Mouse (Mus musculus) mouse trophoblast stem cell (cell line): ENCODE results near the gene Atp2b2.

Experiments
- in situ Hi-C, 2 experiments: fragments of 300-500 bp; cut with MseI, MboI; formaldehyde crosslinking; loops; 2 replicates in 1 of 2; 3 replicates in 1 of 2; pipeline ENCODE4 v1.15.1; 2025

Atp2b2 gene

GRCm38 (mm10) chr6:114013801-114014200 is 28.6 kb downstream of the Atp2b2 start:
- in situ Hi-C loops = no loop called here

GRCm38 (mm10) chr6:114012834-114013233 is 29.6 kb downstream of the Atp2b2 start:
- in situ Hi-C loops = no loop called here

- in situ Hi-C loops = no loop called here
Observed at GRCm38 (mm10) chr6:114011976-114012375, 30.4 kb downstream of the Atp2b2 start.

- in situ Hi-C loops = no loop called here
Observed at GRCm38 (mm10) chr6:114003796-114004195, 38.6 kb downstream of the Atp2b2 start.

GRCm38 (mm10) chr6:114000928-114001327 is 41.5 kb downstream of the Atp2b2 start:
- in situ Hi-C loops = no loop called here

GRCm38 (mm10) chr6:114000304-114000703 is 42.1 kb downstream of the Atp2b2 start:
- in situ Hi-C loops = no loop called here

DNA sequence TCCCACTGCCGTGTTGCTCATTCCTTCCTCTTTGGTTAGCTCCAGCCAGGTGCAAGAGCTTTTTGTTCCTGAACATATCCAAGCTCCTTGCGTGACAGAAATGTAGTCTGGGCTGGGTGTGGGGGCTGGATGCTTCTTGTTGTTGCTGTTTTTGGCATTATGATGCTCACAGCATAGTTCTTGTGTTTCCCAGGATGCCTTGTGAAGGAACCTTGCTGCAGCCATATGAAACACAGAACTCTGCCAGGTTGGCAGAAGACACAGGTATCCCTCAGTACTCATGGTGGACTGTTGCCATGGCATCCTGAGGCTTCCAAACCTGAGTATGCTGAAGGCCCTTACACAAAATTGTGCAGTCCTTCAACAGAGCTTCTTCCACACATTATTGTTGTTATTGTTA is 44.0 kb downstream of the Atp2b2 start:
- in situ Hi-C loops = no loop called here

DNA sequence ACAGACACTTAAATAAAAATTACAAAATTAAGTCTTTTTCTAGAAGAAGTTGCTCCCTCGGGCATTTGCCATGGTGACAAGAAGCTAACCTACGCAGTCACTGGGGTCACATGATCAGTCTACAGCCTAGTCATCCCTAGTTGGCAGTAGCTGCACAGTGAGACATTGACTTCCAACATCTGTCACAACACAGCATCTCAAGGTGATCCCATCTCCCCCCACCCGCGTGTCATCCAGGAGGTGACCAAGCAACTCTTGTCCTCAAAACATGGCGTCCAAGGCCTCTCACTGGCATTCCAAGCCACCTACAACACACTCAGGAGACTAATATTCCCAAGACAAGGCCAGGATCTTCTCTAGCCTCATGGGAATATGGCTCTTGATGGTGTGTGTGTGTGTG is 48.2 kb downstream of the Atp2b2 start:
- in situ Hi-C loops = no loop called here

DNA sequence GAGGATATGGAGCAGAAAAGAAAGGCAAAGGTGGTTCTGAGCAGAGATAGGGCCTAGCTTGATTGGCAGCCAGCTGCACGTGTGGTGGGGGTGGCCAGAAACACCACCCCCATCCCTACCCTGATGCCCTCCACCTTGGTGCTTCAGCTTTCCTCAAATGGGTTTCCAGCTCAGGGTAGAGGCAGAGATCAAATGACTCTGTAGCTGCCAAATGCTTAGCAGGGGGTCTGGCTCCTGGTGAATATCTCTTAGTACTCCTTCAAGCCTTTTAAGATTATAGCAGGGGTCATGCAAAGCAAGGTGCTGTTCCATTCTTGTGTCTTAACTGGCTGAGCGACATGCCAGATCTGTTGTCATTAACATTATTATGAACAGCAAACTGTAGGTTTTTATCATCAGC is 50.3 kb downstream of the Atp2b2 start:
- in situ Hi-C loops = no loop called here

- in situ Hi-C loops = no loop called here
Observed at GRCm38 (mm10) chr6:113991482-113991881, 50.9 kb downstream of the Atp2b2 start.

GRCm38 (mm10) chr6:113990044-113990443 is 52.4 kb downstream of the Atp2b2 start:
- in situ Hi-C loops = no loop called here

GRCm38 (mm10) chr6:113988521-113988920 is 53.9 kb downstream of the Atp2b2 start:
- in situ Hi-C loops = no loop called here

- in situ Hi-C loops = no loop called here
Observed at GRCm38 (mm10) chr6:113986671-113987070, 55.7 kb downstream of the Atp2b2 start.

DNA sequence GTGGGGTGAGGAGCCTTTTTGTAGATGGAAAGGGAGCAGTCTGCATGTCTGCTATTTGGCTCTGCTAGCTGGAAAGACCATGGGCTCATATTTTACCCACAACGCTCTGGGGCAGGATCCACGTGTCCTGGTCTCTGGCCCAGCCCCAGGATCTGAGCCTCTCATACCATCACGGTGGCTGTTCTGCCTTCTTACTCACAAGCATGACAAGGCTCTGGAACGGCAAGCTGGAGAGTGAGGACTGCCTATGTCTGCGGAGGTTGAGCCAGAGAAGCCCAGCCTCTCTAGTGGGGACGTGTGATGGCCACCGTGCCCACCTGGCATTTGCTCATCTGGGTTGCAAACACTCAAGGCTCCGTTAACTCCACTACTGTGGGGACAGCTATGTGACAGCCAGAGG is 63.7 kb downstream of the Atp2b2 start:
- in situ Hi-C loops = no loop called here

- in situ Hi-C loops = no loop called here
Observed at GRCm38 (mm10) chr6:113978091-113978650, 64.2 kb downstream of the Atp2b2 start.

DNA sequence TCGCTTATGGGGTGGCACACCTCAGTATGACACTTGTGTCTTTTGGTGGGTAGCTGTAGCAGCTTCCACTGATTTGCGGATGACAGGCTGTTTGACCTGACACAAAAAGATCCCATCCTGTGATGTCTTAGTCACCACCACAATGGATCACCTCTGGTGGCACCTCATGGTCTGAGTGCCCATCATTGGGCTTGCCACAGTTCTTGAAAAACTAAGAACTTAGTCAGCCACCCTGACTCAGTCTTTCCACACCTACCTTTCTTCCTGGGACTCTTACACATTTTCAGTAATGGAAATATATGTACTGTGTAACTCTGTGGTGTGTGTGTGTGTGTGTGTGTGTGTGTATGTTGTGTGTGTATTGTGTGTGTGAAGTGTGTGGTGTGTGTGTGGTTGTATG is 71.5 kb downstream of the Atp2b2 start:
- in situ Hi-C loops = no loop called here

GRCm38 (mm10) chr6:113970464-113970863 is 71.9 kb downstream of the Atp2b2 start:
- in situ Hi-C loops = no loop called here

- in situ Hi-C loops = no loop called here
Observed at GRCm38 (mm10) chr6:113969751-113970150, 72.7 kb downstream of the Atp2b2 start.

DNA sequence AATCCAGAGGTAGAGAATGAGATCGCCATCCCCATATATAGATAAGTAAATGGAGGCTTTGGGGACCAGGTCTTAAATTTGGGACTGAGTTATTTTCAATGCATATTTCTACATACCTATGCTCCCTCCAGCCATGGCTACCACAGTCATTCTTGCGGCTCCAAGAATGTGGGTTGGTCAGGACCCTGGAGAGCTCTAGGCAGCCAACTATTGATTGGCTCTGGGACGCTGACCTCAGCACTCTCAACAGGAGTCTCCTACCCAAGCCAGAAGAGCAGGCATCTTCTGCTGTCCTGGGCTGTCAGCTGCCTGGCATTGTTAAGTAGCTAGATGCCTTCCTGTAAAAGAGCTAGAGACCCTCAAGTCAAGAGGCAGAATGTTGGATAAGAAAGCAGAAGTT is 79.6 kb downstream of the Atp2b2 start:
- in situ Hi-C loops = no loop called here

DNA sequence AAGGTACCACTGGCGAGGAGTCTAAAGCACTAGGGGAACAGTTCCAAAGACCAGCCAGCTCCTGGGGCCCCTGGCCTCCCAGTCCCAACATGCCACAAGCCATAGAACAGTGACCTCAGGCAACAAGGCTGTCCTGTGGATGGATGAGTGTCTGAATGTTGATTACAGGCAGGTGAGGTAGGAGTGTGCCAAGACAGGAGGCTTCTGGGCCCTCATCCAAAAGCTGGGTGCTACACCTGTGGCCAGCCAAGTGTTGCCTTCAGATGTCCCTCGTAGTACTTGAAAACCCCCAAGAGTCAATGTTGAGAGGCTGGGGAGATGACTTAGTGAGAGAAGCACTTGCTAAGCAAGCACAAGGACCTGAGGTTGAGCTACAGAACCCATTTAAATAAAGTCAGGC is 80.8 kb downstream of the Atp2b2 start:
- in situ Hi-C loops = no loop called here

- in situ Hi-C loops = no loop called here
Observed at GRCm38 (mm10) chr6:113959336-113959735, 83.1 kb downstream of the Atp2b2 start.

GRCm38 (mm10) chr6:113958714-113959113 is 83.7 kb downstream of the Atp2b2 start:
- in situ Hi-C loops = no loop called here

DNA sequence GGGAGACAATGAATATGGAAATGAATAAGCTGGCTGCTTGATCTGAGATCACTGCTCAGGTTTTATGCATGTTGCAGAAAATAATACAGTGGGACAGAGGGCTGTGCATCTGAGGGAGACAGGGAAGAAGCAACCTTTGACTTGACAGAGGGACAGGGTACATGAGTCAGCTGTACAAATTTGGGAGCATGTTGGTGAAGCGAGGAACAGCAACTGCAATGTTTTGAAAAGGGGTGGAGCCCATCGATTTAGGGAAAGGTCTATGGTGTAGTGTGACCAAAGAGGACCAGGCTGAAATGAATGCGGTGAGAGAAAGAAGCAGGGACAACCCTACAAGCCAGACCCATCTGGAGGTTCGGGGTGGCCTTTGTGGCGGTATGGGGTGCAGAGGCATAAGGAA is 84.4 kb downstream of the Atp2b2 start:
- in situ Hi-C loops = no loop called here

DNA sequence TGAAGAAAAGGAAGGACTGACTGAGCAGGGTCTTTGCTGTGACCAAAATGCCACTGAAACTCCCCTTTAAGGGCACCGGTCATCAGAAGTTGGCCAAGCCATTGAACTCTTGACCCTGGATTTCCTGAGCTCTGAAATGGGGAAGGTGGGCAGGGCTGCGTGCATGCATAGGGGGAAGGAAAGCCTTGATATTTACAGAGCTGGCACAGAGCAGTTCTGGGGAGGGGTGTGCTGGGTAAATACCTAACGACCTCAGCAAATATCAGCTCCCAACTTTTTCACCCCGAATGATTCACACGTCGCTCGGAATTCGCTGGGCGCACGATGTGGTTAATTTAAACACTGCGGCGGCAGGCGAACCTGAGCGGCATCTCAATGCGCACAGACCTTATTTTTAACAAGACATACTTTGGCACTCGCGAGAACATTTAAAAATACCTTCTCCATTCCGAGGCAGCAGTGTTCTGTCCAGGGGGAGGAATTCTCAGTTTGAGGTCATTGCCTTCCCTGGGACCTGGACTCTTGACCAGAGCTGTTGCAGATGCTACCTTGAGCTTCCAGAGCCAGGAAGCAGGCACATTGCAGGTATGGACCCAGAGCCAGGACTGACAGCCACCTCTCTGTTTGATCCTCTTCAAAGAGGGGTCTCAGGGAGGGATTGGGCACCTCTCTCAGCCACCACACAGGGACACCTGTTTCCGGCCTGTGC is 85.0 kb downstream of the Atp2b2 start:
- in situ Hi-C loops = no loop called here
